Mouse (Mus musculus): ENCODE results near the gene Ubxn10. TPM values are rescaled to one million over a fixed set of nuclear protein-coding genes. Genes with fewer than 3 reads are reported as not detected.

Gene Ubxn10
- polyA plus RNA-seq, 1 experiment: not detected

GRCm38 (mm10) chr4:138739136-138739851, 2.3 kb upstream of the Ubxn10 start:
- no peak for TF ChIP-seq CTCF (IDR thresholded peaks at IDR 0.05; ENCODE audit: low read depth, low read length)
- no peak for TF ChIP-seq POLR2A (IDR thresholded peaks at IDR 0.05; ENCODE audit: borderline replicate concordance, low read depth, low read length)
- Histone ChIP-seq H3K27ac (ENCODE audit: insufficient read depth, low read depth, low read length) (no peak overlapping the region), H3K4me1 (ENCODE audit: control insufficient read depth, insufficient read depth, low read length) (no peaks in the 10 kb centered on the region), H3K4me3 (ENCODE audit: insufficient read depth, low read length) (no peak overlapping the region)

- Histone ChIP-seq H3K27ac (ENCODE audit: insufficient read depth, low read depth, low read length) (no peak overlapping the region), H3K4me1 (ENCODE audit: control insufficient read depth, insufficient read depth, low read length) (no peaks in the 10 kb centered on the region), H3K4me3 (ENCODE audit: insufficient read depth, low read length) (no peak overlapping the region)
- TF ChIP-seq CTCF (IDR thresholded peaks at IDR 0.05; ENCODE audit: low read depth, low read length) (no peak), POLR2A (IDR thresholded peaks at IDR 0.05; ENCODE audit: borderline replicate concordance, low read depth, low read length) (no peak)
Observed at GRCm38 (mm10) chr4:138734863-138735262, 2.1 kb downstream of the Ubxn10 start.

- Histone ChIP-seq H3K27ac (ENCODE audit: insufficient read depth, low read depth, low read length) (no peak overlapping the region), H3K4me1 (ENCODE audit: control insufficient read depth, insufficient read depth, low read length) (no peaks in the 10 kb centered on the region), H3K4me3 (ENCODE audit: insufficient read depth, low read length) (no peak overlapping the region)
- TF ChIP-seq POLR2A (IDR thresholded peaks at IDR 0.05; ENCODE audit: borderline replicate concordance, low read depth, low read length): no peak
- TF ChIP-seq CTCF (IDR thresholded peaks at IDR 0.05; ENCODE audit: low read depth, low read length): no peak
Observed at GRCm38 (mm10) chr4:138734105-138734504, 2.9 kb downstream of the Ubxn10 start.

GRCm38 (mm10) chr4:138729018-138729703, 7.8 kb downstream of the Ubxn10 start:
- Histone ChIP-seq H3K27ac (ENCODE audit: insufficient read depth, low read depth, low read length) (no peak overlapping the region), H3K4me1 (ENCODE audit: control insufficient read depth, insufficient read depth, low read length) (no peaks in the 10 kb centered on the region), H3K4me3 (ENCODE audit: insufficient read depth, low read length) (no peak overlapping the region)
- TF ChIP-seq POLR2A (IDR thresholded peaks at IDR 0.05; ENCODE audit: borderline replicate concordance, low read depth, low read length) (no peak), CTCF (IDR thresholded peaks at IDR 0.05; ENCODE audit: low read depth, low read length) (no peak)

- Histone ChIP-seq H3K4me1 (ENCODE audit: control insufficient read depth, insufficient read depth, low read length) (no peaks in the 10 kb centered on the region), H3K4me3 (ENCODE audit: insufficient read depth, low read length) (no peak overlapping the region), H3K27ac (ENCODE audit: insufficient read depth, low read depth, low read length) (no peak overlapping the region)
- TF ChIP-seq POLR2A (IDR thresholded peaks at IDR 0.05; ENCODE audit: borderline replicate concordance, low read depth, low read length) (no peak), CTCF (IDR thresholded peaks at IDR 0.05; ENCODE audit: low read depth, low read length) (no peak)
Observed at GRCm38 (mm10) chr4:138725751-138726150, 11.2 kb downstream of the Ubxn10 start.

- Histone ChIP-seq H3K27ac (ENCODE audit: insufficient read depth, low read depth, low read length) (no peak overlapping the region), H3K4me1 (ENCODE audit: control insufficient read depth, insufficient read depth, low read length) (no peaks in the 10 kb centered on the region), H3K4me3 (ENCODE audit: insufficient read depth, low read length) (no peak overlapping the region)
- TF ChIP-seq POLR2A (IDR thresholded peaks at IDR 0.05; ENCODE audit: borderline replicate concordance, low read depth, low read length) (no peak), CTCF (IDR thresholded peaks at IDR 0.05; ENCODE audit: low read depth, low read length) (no peak)
Observed at GRCm38 (mm10) chr4:138725127-138725461, 11.9 kb downstream of the Ubxn10 start.

- Histone ChIP-seq H3K4me3 (ENCODE audit: insufficient read depth, low read length) (no peak within 1 kb of the TSS), H3K27ac (ENCODE audit: insufficient read depth, low read depth, low read length) (no peak within 1 kb of the TSS), H3K4me1 (ENCODE audit: control insufficient read depth, insufficient read depth, low read length) (no peaks in the 10 kb centered on the region)
- TF ChIP-seq CTCF (IDR thresholded peaks at IDR 0.05; ENCODE audit: low read depth, low read length) (no peak), POLR2A (IDR thresholded peaks at IDR 0.05; ENCODE audit: borderline replicate concordance, low read depth, low read length) (no peak)
Observed at GRCm38 (mm10) chr4:138724354-138725126, 12.4 kb downstream of the Ubxn10 start, which contains the start of gene Pla2g2c. Gene Pla2g2c, plus strand, starts transcription at chr4:138724792.

- Histone ChIP-seq H3K4me1 (ENCODE audit: control insufficient read depth, insufficient read depth, low read length) (no peaks in the 10 kb centered on the region), H3K4me3 (ENCODE audit: insufficient read depth, low read length) (no peak overlapping the region), H3K27ac (ENCODE audit: insufficient read depth, low read depth, low read length) (no peak overlapping the region)
- TF ChIP-seq CTCF (IDR thresholded peaks at IDR 0.05; ENCODE audit: low read depth, low read length): no peak
- no peak for TF ChIP-seq POLR2A (IDR thresholded peaks at IDR 0.05; ENCODE audit: borderline replicate concordance, low read depth, low read length)
Observed at GRCm38 (mm10) chr4:138723493-138724281, 13.3 kb downstream of the Ubxn10 start.

- TF ChIP-seq CTCF (IDR thresholded peaks at IDR 0.05; ENCODE audit: low read depth, low read length): no peak
- no peak for TF ChIP-seq POLR2A (IDR thresholded peaks at IDR 0.05; ENCODE audit: borderline replicate concordance, low read depth, low read length)
- Histone ChIP-seq H3K4me3 (ENCODE audit: insufficient read depth, low read length) (no peak overlapping the region), H3K27ac (ENCODE audit: insufficient read depth, low read depth, low read length) (no peak overlapping the region), H3K4me1 (ENCODE audit: control insufficient read depth, insufficient read depth, low read length) (no peaks in the 10 kb centered on the region)
Observed at GRCm38 (mm10) chr4:138719264-138719596, 17.7 kb downstream of the Ubxn10 start.
